Mouse (Mus musculus): Measurements from ENCODE around the gene P2ry1. TPM values are rescaled to one million over a fixed set of nuclear protein-coding genes. Genes with fewer than 3 reads are reported as not detected.

The P2ry1 gene
- polyA plus RNA-seq (2014; fragmentation: Illumina TruSeq; extraction: RNeasy Lipid Tissue Mini Kit (QIAGEN cat#74804); ENCODE audit: insufficient read depth, low read depth, low replicate concordance), result 2.1 TPM

GRCm38 (mm10) chr3:61002587-61003501 lies at the start of gene P2ry1:
Gene P2ry1 (plus strand): TSS chr3:61002795.

Data from lung, adult 10 weeks (tissue).